Mouse (Mus musculus): Measurements from ENCODE around the gene Brwd1. TPM values are rescaled to one million over a fixed set of nuclear protein-coding genes. Genes with fewer than 3 reads are reported as not detected.
"Not testable (repeated sequence)": the region's sequence is repeated elsewhere in the genome, so short reads cannot be mapped to it uniquely, and the experiment has no call there.

Brwd1 gene
- polyA plus RNA-seq, 1 experiment from 2014 or later = 107 TPM

- Histone ChIP-seq H3K27ac (replicated peaks; ENCODE audit: low read depth, low read length) (no peak overlapping the region), H3K9me3 (ENCODE audit: control insufficient read depth, low read length) (no peaks in the 10 kb centered on the region), H3K4me2 (ENCODE audit: low read depth, low read length) (no peak overlapping the region), H3K9ac (ENCODE audit: low read depth, low read length) (no peak overlapping the region), H3K27me3 (replicated peaks; ENCODE audit: control insufficient read depth, insufficient read depth, low read length) (no peaks in the 10 kb centered on the region), H3K36me3 (ENCODE audit: control insufficient read depth, insufficient read depth, low read length) (no peaks in the 10 kb centered on the region), H3K4me3 (ENCODE audit: low read depth, low read length) (no peak overlapping the region), H3K4me1 (ENCODE audit: control insufficient read depth, insufficient read depth, low read length) (no peaks in the 10 kb centered on the region)
- no peak for ATAC-seq (ENCODE audit: low read depth)
- DNase-seq (ENCODE audit: low spot score) = no peak
- WGBS = 81% methylated on average over 5 of the region's 5 CpGs
Observed at GRCm38 (mm10) chr16:96110655-96111345, 28.5 kb upstream of the Brwd1 start.

GRCm38 (mm10) chr16:96109673-96110072 lies 27.3 kb upstream of the Brwd1 start:
- H3K27ac ChIP-seq (replicated peaks; ENCODE audit: low read depth, low read length) = no peak overlapping the region
- H3K9ac ChIP-seq (ENCODE audit: low read depth, low read length) = no peak overlapping the region
- ATAC-seq (ENCODE audit: low read depth) (no peak), DNase-seq (ENCODE audit: low spot score) (no peak)
- no peaks in the 10 kb centered on the region for H3K4me1 ChIP-seq (ENCODE audit: control insufficient read depth, insufficient read depth, low read length)
- H3K4me3 ChIP-seq (ENCODE audit: low read depth, low read length) = no peak overlapping the region
- no peak overlapping the region for H3K4me2 ChIP-seq (ENCODE audit: low read depth, low read length)
- H3K9me3 ChIP-seq (ENCODE audit: control insufficient read depth, low read length) = no peaks in the 10 kb centered on the region
- no peaks in the 10 kb centered on the region for H3K36me3 ChIP-seq (ENCODE audit: control insufficient read depth, insufficient read depth, low read length)
- no peaks in the 10 kb centered on the region for H3K27me3 ChIP-seq (replicated peaks; ENCODE audit: control insufficient read depth, insufficient read depth, low read length)
- 52% methylated on average over 4 of the region's 4 CpGs for WGBS

- DNase-seq (ENCODE audit: low spot score) (no peak), ATAC-seq (ENCODE audit: low read depth) (no peak)
- 27% methylated on average over 2 of the region's 2 CpGs for WGBS
- H3K9ac ChIP-seq (ENCODE audit: low read depth, low read length) = no peak overlapping the region
- H3K27ac ChIP-seq (replicated peaks; ENCODE audit: low read depth, low read length) = no peak overlapping the region
- no peaks in the 10 kb centered on the region for H3K36me3 ChIP-seq (ENCODE audit: control insufficient read depth, insufficient read depth, low read length)
- H3K4me2 ChIP-seq (ENCODE audit: low read depth, low read length) = no peak overlapping the region
- no peak overlapping the region for H3K4me3 ChIP-seq (ENCODE audit: low read depth, low read length)
- H3K4me1 ChIP-seq (ENCODE audit: control insufficient read depth, insufficient read depth, low read length) = no peaks in the 10 kb centered on the region
- no peaks in the 10 kb centered on the region for H3K9me3 ChIP-seq (ENCODE audit: control insufficient read depth, low read length)
- H3K27me3 ChIP-seq (replicated peaks; ENCODE audit: control insufficient read depth, insufficient read depth, low read length) = no peaks in the 10 kb centered on the region
Observed at GRCm38 (mm10) chr16:96103036-96103435, 20.7 kb upstream of the Brwd1 start.

- not testable (repeated sequence) for ATAC-seq (ENCODE audit: low read depth); H3K4me2 ChIP-seq (ENCODE audit: low read depth, low read length)
Observed at GRCm38 (mm10) chr16:96097811-96098210, 15.5 kb upstream of the Brwd1 start.

GRCm38 (mm10) chr16:96095966-96096365 lies 13.6 kb upstream of the Brwd1 start:
- Histone ChIP-seq H3K36me3 (ENCODE audit: control insufficient read depth, insufficient read depth, low read length) (no peaks in the 10 kb centered on the region), H3K4me3 (ENCODE audit: low read depth, low read length) (no peak overlapping the region), H3K27ac (replicated peaks; ENCODE audit: low read depth, low read length) (no peak overlapping the region), H3K9me3 (ENCODE audit: control insufficient read depth, low read length) (no peaks in the 10 kb centered on the region), H3K27me3 (replicated peaks; ENCODE audit: control insufficient read depth, insufficient read depth, low read length) (no peaks in the 10 kb centered on the region), H3K4me1 (ENCODE audit: control insufficient read depth, insufficient read depth, low read length) (no peaks in the 10 kb centered on the region), H3K9ac (ENCODE audit: low read depth, low read length) (no peak overlapping the region), H3K4me2 (ENCODE audit: low read depth, low read length) (no peak overlapping the region)
- ATAC-seq (ENCODE audit: low read depth) = no peak
- DNase-seq (ENCODE audit: low spot score) = no peak
- WGBS = 85% methylated on average over 5 of the region's 5 CpGs

More at GRCm38 (mm10) chr16:96097811-96098210, 15.5 kb upstream of the Brwd1 start:
- not testable (repeated sequence) for DNase-seq (ENCODE audit: low spot score); H3K9ac ChIP-seq (ENCODE audit: low read depth, low read length); H3K9me3 ChIP-seq (ENCODE audit: control insufficient read depth, low read length); H3K36me3 ChIP-seq (ENCODE audit: control insufficient read depth, insufficient read depth, low read length); H3K27me3 ChIP-seq (replicated peaks; ENCODE audit: control insufficient read depth, insufficient read depth, low read length); H3K4me3 ChIP-seq (ENCODE audit: low read depth, low read length); H3K27ac ChIP-seq (replicated peaks; ENCODE audit: low read depth, low read length); H3K4me1 ChIP-seq (ENCODE audit: control insufficient read depth, insufficient read depth, low read length)

- Histone ChIP-seq H3K4me2 (ENCODE audit: low read depth, low read length) (no peak overlapping the region), H3K4me3 (ENCODE audit: low read depth, low read length) (no peak overlapping the region), H3K9ac (ENCODE audit: low read depth, low read length) (no peak overlapping the region), H3K27me3 (replicated peaks; ENCODE audit: control insufficient read depth, insufficient read depth, low read length) (no peaks in the 10 kb centered on the region), H3K4me1 (ENCODE audit: control insufficient read depth, insufficient read depth, low read length) (no peaks in the 10 kb centered on the region), H3K27ac (replicated peaks; ENCODE audit: low read depth, low read length) (no peak overlapping the region), H3K9me3 (ENCODE audit: control insufficient read depth, low read length) (no peaks in the 10 kb centered on the region), H3K36me3 (ENCODE audit: control insufficient read depth, insufficient read depth, low read length) (no peaks in the 10 kb centered on the region)
- 52% methylated on average over 9 of the region's 9 CpGs for WGBS
- ATAC-seq (ENCODE audit: low read depth) (no peak; the same call in 1 of the 2 replicates), DNase-seq (ENCODE audit: low spot score) (peak; percentile 23)
Observed at GRCm38 (mm10) chr16:96091515-96092504, 9.5 kb upstream of the Brwd1 start.

- WGBS = 39% methylated on average over 5 of the region's 5 CpGs
- Histone ChIP-seq H3K9me3 (ENCODE audit: control insufficient read depth, low read length) (no peaks in the 10 kb centered on the region), H3K27me3 (replicated peaks; ENCODE audit: control insufficient read depth, insufficient read depth, low read length) (no peaks in the 10 kb centered on the region), H3K36me3 (ENCODE audit: control insufficient read depth, insufficient read depth, low read length) (no peaks in the 10 kb centered on the region), H3K4me2 (ENCODE audit: low read depth, low read length) (no peak overlapping the region), H3K9ac (ENCODE audit: low read depth, low read length) (no peak overlapping the region), H3K4me3 (ENCODE audit: low read depth, low read length) (no peak overlapping the region), H3K4me1 (ENCODE audit: control insufficient read depth, insufficient read depth, low read length) (peaks cover 5% of the 10 kb centered on the region; the same call in 1 of the 2 replicates), H3K27ac (replicated peaks; ENCODE audit: low read depth, low read length) (no peak overlapping the region)
- DNase-seq (ENCODE audit: low spot score) (peak; percentile 57), ATAC-seq (ENCODE audit: low read depth) (peak; percentile 32; the same call in 1 of the 2 replicates)
Observed at GRCm38 (mm10) chr16:96088120-96088519, 5.8 kb upstream of the Brwd1 start.

- 77% methylated on average over 4 of the region's 4 CpGs for WGBS
- H3K4me2 ChIP-seq (ENCODE audit: low read depth, low read length) = no peak overlapping the region
- peaks cover 5% of the 10 kb centered on the region; the same call in 1 of the 2 replicates for H3K4me1 ChIP-seq (ENCODE audit: control insufficient read depth, insufficient read depth, low read length)
- H3K27me3 ChIP-seq (replicated peaks; ENCODE audit: control insufficient read depth, insufficient read depth, low read length) = no peaks in the 10 kb centered on the region
- H3K4me3 ChIP-seq (ENCODE audit: low read depth, low read length) = no peak overlapping the region
- H3K9me3 ChIP-seq (ENCODE audit: control insufficient read depth, low read length) = no peaks in the 10 kb centered on the region
- H3K27ac ChIP-seq (replicated peaks; ENCODE audit: low read depth, low read length) = no peak overlapping the region
- ATAC-seq (ENCODE audit: low read depth) (no peak), DNase-seq (ENCODE audit: low spot score) (no peak)
- no peak overlapping the region for H3K9ac ChIP-seq (ENCODE audit: low read depth, low read length)
- H3K36me3 ChIP-seq (ENCODE audit: control insufficient read depth, insufficient read depth, low read length) = no peaks in the 10 kb centered on the region
Observed at GRCm38 (mm10) chr16:96087436-96087835, 5.1 kb upstream of the Brwd1 start.

Data from embryonic facial prominence, embryonic 14.5 days (tissue).